Mouse (Mus musculus): Measurements from ENCODE around the gene Rab44.

The Rab44 gene

DNA sequence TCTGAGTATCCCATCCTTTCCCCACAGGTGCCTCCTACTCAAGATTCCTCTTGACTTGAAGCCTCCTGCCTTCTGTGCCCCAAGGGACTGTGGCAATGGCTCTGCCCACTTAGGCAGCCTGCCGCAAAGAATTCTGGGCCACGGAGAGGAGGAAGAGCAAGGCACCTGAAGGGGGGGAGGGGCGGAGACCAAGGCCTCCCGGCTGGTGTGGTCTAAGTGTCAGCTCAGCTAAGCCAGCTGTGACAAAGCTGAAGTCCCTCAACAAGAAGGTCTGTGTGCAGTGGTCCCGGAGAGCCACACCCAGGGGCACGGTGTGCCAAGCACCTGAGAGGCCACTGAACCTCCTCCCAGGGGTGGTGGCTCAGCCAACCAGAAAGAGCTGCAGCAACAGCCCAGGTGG, 53.4 kb downstream of the Rab44 start:
- no peak for DNase-seq (ENCODE audit: low spot score in 2 of 2)

GRCm38 (mm10) chr17:29168438-29168837, 54.5 kb downstream of the Rab44 start:
- DNase-seq (ENCODE audit: low spot score in 2 of 2): no peak

GRCm38 (mm10) chr17:29168996-29169601, 55.2 kb downstream of the Rab44 start:
- DNase-seq (ENCODE audit: low spot score in 2 of 2): no peak

GRCm38 (mm10) chr17:29170431-29171000, 56.6 kb downstream of the Rab44 start:
- DNase-seq (ENCODE audit: low spot score in 2 of 2): no peak

- DNase-seq (ENCODE audit: low spot score in 2 of 2): peak; percentile 76 to 85
Observed at GRCm38 (mm10) chr17:29171001-29171772, 57.2 kb downstream of the Rab44 start.

DNA sequence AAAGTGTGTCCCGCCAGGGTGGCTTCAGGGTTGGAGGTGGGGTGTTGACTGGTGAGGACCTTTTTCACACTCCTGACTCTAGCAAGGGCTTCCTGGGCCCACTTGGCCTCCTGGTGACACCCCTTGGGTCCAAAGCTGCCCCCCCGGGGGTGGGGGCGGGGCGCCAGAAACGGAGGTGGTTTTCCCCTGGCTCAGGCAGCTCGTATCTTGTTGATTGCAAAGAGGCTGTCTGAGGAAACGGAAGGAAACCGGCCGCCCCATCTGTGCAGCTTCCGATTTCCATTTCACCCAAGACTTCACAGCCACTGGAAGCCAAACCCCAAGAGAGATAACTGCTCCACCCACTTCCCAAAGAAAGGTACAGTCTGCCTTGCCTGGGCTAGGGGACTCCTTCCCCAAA, 58.1 kb downstream of the Rab44 start:
- DNase-seq (ENCODE audit: low spot score in 2 of 2): no peak

- no peak for DNase-seq (ENCODE audit: low spot score in 2 of 2)
Observed at GRCm38 (mm10) chr17:29173165-29173564, 59.2 kb downstream of the Rab44 start.

GRCm38 (mm10) chr17:29175693-29176092, 61.7 kb downstream of the Rab44 start:
- DNase-seq (ENCODE audit: low spot score in 2 of 2): no peak

DNA sequence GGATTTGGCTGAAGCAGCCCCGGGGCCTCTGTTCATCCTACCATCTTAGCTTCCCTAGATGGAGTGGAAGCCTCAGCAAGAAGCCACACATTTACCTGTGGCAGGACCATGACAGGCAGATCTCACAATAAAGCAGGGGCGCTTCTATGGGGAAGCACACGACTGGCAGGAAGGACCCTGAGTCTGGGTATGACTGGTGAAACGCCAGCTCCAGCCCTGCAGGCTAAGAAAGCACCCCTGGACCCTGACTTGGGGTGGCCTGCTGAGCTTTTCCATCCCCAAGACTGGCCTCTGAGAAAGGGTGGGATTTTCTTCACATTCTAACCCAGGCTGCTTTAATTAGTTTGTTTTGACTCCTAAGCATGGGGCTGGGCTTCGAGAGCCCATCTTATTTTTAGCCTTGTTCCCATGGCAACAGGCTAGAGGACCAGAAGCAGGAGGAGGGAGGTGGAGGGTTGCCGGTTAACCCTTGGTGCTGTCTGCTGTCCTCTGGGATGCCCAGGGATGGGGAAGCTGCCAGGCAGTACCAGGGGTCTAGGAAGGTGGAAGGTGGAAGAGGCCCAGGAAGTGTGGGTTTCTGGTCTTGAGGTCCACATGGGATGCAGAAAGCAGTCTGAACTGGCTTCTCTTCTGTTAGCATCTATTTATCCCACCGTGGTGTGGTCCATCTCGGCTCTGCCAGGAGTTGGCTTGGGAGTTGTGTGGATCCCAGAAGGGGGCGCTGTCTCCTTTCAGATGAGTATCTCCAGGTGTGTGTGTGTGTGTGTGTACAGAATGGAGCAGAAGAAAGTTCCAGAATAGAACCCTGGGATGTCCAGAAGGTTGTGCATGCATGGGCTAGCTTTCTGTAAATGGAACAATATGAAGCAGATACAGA, 62.7 kb downstream of the Rab44 start:
- peak; percentile 52 to 81 for DNase-seq (ENCODE audit: low spot score in 2 of 2)

GRCm38 (mm10) chr17:29178503-29179059, 64.6 kb downstream of the Rab44 start:
- DNase-seq (ENCODE audit: low spot score in 2 of 2): no peak

DNA sequence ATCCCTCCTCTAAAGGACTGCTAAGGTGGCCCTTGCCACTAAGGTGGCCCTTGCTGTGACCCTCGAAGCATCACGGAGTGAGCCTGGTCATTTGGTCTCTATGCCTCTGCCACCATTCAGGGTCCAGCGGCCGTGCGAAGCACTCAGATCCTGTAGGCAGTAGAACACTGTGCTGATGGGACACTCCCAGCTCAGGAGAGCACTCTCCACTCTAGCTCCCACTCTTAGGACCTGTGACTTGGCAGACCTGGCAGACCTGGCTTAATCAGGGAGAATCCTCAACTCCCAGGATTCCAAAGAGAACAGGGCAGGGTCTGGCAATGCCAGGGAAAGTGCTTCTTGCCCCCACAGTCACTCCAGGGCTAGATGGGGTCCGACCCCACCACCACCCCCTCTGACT, 66.0 kb downstream of the Rab44 start:
- no peak for DNase-seq (ENCODE audit: low spot score in 2 of 2)

GRCm38 (mm10) chr17:29180406-29181127, 66.6 kb downstream of the Rab44 start:
- DNase-seq (ENCODE audit: low spot score in 2 of 2): no peak

- no peak for DNase-seq (ENCODE audit: low spot score in 2 of 2)
Observed at GRCm38 (mm10) chr17:29181751-29182150, 67.8 kb downstream of the Rab44 start.

GRCm38 (mm10) chr17:29183162-29183561, 69.2 kb downstream of the Rab44 start:
- no peak for DNase-seq (ENCODE audit: low spot score in 2 of 2)

DNA sequence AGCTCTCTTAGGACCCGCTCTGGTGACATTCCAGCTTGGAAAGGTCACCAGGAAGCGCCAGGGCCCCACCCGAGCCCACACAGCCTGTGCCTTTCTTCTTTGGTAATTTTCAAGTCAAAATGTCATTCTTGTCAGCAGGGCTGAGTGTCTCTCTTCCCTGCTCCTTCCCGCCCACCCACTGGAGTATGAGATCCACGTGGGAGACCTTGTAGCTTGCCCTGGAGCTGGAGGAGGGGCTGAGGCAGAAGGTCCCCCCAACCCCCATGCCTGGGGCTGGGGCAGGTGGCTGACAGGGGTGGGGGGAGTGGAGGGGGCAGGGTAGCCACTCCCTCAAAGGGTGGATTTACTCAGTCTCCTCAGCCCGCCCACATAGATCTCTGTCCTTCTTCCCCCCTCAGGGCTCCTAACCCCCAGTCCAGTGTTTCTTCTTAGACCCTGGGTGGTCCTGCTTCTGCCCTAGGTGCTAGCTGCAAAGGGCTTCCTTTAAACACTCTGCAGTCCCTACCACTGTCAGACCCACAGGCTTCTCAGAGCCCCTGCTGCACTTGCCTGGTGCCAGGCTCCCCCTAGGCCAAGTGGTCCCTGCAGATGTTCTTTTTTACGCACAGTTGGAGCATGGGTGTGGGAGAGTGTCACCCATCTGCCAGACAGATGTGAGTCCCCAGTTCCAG, 71.6 kb downstream of the Rab44 start:
- DNase-seq (ENCODE audit: low spot score in 2 of 2): no peak

DNA sequence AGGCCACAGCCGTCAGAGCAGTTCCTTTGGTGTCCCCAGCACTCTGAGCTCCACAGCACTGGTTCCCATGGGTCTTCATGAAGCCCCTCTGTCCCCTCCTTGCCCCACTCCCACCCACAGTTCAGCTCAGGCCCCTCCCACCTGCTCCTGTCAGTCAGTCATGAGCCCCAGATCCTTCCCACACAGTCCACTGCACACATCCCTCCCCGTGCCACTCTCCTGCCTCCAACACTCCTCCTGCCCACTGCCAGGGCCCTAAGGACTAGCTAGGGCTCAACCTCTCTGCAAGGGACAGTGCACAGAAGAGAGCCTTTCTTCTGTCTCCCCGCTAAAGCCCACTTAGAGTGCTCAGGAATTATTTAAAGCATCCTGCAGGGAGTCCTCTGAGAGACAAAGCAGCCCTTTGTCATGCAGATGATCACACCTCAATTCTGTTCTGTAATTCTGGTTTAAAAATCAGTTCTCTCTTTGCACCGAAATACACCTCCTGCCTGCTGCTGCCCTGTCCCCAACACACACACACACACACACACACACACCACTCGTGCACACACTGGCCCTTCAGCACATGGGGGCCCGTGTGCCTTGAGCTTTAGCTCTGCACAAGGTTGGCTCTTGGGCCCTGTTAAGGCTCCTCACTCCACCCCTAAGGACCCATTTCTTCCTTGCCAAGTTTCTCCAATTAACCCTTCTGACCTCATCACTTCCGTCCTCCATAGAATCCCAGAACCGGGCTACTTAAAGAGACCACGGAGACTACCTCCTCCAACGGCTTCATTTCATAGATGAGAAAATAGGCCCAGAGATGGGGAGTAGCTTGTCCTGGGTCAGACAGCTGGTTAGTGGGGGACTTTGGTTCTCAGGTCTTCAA, 73.3 kb downstream of the Rab44 start:
- DNase-seq (ENCODE audit: low spot score in 2 of 2): no peak

DNA sequence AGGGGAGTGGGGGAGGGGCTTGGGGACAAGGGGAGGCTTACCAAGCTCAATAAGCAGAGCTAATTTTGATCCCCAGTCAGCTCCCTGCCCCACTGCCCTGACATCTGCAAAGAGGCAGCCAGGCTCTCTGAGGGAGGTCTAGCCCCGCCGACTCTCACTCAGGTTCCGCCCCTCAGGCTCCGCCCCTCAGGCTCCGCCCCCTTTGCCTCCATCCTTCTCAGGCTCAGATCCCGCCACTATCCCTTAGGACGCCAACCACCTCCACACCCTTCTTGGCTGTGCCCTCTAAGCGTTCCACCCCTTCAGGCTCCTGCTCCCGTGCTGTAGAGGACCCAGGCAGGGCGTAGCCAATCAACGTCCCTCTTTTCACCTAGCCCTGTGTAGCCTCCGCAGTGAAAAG, 75.0 kb downstream of the Rab44 start:
- no peak for DNase-seq (ENCODE audit: low spot score in 2 of 2)

DNA sequence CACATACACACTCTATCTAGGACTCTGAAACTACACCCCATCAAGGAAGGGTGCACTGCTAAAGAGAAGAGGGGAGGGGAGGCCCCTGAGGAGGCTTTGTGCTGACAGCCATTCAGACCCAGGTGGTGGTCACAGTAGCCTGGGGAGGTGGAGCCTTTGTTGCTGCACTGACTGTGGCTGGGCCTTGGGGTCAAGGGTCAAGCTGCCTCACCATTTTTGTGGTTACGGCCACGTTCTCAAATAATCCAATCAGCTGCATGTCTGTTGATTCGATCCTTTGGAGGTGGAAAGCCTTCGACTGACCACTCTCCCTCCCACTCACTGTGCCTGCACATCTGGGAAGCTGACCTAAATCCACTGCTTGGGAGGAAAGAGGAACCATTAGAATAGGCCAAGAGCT, 81.6 kb downstream of the Rab44 start:
- DNase-seq (ENCODE audit: low spot score in 2 of 2): no peak

Data from urinary bladder, postnatal 4 days (tissue).